Mouse (Mus musculus) gastrocnemius, adult 18-20 months (tissue): ENCODE results near the gene Map7. TPM values are rescaled to one million over a fixed set of nuclear protein-coding genes. Genes with fewer than 3 reads are reported as not detected.

Source experiments
- DNase-seq: peaks from one replicate; pipeline ENCODE4 v3.0.0; 2021; ENCODE audit warnings: low spot score
- long read RNA-seq, 2 experiments: library from polyadenylated mRNA; stranded (forward); transcript quantifications; one replicate each; pipeline ENCODE4 v2.0.0; 2021
- total RNA-seq, 2 experiments: library from RNA; stranded (reverse); gene quantifications; 2 replicates each; pipeline ENCODE4 v1.2.3; 2021

Gene Map7
- total RNA-seq = 1 to 10 TPM; 5.0 to 6.7 TPM
- long read RNA-seq, experiment 1, full-length matches to known transcripts = 5 of 9 reads
- long read RNA-seq, experiment 1, partial matches to known transcripts = 3 of 9 reads
- long read RNA-seq, experiment 1, other reads (novel, unspliced or antisense) = 1 of 9 reads
- long read RNA-seq, experiment 2, full-length matches to known transcripts = 7 of 9 reads
- long read RNA-seq, experiment 2, partial matches to known transcripts = 1 of 9 reads
- long read RNA-seq, experiment 2, other reads (novel, unspliced or antisense) = 1 of 9 reads

DNA sequence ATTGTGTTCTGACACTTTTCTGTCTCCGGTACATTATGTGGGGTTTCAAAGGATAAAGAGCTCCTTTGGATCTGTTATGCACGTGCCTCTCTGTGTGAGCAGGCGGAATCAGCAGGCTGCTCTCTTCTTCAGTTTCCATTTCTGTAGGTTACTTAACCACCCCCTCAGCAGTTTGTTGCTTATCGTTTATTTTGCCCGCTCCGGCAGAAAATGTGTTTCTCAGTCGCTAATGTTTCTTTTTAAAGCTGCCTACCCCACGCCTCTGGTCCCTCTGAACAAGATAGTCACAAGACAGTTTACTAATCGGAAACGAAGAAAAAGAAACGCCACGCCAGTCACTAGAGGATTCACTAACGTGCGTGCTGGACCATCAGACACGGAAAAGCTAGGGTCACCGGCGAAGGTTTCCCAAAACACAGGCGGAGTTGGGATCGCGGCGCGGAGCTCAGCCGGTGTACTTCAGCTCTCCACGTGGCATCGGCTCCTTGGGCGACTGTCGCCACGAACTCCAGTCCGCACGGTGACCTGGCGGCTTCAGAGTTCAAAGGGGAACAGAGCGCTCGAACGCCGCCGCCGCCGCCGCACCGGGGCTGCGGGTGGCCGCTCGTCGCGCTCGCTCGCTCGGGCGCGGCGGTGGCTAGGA is at the start of gene Map7:
Gene Map7 (plus strand): TSS at position 342 of the 643 bp plus-strand sequence.
- no peak for DNase-seq

DNA sequence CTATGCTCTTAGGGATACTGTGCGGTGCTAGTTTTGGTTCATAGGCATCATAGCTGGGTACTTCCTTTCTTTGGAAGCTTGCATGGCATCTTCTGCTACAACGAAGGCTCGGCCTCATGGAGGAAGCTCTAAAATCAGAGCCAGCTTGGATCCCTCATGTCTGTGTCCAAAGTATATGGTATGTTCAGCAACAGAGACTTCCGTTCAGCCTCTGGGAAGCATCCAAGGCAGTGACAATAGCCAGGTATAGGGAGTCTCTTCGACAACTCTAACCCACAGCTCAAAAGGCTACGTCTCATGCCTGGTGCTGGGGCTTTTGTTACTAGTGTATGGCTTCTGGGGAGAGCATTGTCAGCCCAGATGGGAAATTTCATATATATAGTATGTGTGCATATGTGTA is 46.8 kb upstream of the Map7 start:
- DNase-seq = no peak

- peak; percentile 85 for DNase-seq
Observed at GRCm38 (mm10) chr10:20104271-20104931, 43.9 kb upstream of the Map7 start.

- no peak for DNase-seq
Observed at GRCm38 (mm10) chr10:20105575-20105974, 42.7 kb upstream of the Map7 start.

DNA sequence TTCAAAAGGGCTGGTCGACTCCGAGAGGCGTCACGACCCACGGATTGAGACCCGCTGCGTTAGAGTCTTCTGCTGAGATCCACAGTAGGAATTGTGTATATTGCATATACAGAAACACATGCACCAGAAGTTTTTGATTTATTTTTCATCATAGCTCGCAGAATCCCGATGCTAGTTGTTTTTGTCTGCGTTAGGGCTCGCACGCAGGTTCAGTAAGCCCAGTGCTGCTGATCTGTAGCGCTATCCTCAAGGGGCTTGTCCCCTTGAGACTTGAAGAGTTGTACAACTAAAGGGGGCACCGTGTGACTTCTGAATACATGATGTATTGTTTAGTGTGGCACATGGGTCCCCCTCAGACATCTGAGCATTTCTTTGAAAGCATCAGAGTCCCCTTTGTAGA is 41.2 kb upstream of the Map7 start:
- no peak for DNase-seq

GRCm38 (mm10) chr10:20111508-20111907 is 36.8 kb upstream of the Map7 start:
- no peak for DNase-seq

DNA sequence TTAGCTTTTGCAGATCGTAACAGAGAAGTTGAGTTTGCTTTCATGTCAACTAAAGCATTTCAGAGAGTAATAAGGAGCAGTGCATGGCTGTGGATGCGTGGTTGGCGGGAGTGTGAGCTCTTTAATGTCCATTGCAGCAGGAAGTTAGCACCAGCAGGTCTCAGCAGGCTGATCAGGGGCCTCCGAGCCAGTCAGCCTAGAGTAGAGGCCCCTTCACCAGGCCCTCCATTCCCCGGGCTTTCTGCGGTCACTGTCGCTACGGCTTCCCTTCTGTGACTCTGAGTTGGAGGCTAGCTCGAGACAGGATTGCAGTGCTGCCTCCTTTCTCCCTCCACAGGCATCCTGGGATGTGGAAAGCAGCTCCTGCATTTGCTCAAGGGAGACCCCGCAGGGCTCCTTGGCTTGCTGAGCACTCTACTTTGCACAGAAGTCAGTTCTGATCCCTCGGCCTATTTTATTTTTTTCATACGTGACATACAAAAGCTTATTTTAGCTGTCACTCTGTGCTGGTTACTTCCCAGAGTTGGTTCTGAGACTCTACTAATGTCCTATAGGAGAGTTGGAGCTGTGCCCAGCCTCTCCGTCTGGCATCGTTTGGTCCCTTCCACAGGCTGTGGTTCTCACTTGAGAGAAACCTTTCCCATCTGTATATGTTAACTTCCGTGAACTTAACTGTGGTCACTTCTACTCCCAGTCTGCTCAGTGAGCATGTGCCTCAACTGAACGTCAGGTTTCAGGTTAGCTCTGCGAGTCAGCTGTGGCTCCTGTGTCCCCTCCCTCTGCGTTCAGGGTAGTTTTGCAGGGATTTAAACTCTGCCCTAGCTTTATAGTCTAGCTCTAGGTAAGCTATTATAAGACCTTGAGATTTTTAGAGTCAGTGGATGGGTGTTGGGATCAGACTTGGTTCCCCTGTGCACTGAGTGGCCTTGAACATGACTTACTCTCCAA is 36.0 kb upstream of the Map7 start:
- DNase-seq = no peak

DNA sequence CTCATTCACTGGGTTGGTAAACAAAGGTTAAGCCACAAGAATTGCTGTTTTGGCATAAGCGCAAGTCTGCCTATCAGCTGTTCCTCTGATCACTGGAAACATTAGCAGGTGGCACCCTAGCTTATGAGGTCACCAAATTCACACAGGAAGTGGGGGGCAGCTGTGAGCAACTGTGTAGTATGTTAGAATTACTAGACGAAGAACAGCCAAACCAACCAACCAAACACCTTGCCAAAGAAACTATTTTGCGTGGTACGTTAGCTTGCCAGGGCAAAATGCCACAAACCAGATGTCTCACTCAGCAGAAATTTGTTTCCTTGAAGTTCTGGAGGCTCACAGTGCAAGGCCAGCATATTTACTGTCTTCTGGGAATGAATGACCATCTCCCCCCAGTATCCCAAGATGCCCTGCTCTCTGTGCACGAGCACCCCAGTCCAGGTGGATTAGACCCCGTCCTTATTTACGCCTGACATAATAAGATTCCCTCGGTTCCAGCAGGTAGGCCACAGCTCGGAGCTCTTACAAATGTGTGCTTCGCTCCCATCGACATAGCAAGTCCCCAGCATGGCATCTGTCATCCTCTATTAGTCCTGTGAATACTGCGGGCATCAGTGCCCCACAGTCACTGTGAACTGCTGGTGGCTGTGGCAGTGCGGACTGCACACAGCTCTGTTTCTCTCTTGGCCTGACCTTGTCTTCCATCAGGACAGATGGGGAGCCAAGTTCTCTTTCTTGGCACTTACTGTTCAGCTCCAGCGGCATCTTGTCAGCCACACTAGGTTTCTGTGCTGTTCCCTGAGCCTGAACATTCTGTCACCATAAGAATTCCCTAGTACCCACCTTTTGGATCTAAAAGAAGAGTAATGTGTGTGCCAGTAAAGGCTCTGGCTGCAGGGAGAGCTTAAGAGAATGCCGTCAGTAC is 28.5 kb upstream of the Map7 start:
- DNase-seq = no peak

DNA sequence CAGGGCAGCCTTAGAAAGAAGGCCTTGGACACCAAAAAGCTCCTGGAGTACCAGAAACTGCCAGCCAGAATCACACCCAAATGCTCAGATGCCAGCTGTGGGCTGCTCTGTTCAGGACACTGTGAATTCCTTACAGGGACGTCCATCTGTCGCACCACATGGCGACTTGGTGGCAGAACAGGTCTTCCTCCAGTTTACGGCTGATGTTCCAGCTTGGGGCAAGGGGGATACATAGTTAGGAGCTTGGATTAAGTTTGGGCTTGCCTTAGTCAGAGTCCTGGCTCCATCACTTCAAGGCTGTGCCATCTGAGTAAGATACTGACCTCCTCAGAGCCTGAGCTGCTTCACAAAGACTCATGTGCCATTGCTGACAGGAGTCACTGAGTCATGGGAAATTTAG is 26.3 kb upstream of the Map7 start:
- DNase-seq = no peak

DNA sequence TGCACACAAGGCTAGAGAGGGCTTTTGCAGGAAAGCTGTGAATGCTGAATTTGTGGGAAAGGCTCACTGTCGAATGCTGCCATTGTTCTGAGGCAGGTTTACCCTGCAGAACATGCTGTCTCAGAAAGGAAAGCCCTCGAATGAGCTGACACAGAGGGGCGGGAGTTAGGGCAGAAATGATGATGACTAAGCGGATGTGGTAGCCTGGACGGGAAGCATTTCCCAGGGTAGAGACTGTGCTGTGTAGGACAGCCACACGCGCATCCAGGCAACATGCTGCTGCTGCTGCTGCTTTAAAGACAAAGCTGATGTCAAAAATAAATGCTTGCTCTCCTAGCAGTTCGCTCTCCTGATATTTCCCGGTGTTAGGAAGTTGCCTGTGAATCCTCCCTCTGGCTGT is 24.9 kb upstream of the Map7 start:
- peak; percentile 19 for DNase-seq

DNA sequence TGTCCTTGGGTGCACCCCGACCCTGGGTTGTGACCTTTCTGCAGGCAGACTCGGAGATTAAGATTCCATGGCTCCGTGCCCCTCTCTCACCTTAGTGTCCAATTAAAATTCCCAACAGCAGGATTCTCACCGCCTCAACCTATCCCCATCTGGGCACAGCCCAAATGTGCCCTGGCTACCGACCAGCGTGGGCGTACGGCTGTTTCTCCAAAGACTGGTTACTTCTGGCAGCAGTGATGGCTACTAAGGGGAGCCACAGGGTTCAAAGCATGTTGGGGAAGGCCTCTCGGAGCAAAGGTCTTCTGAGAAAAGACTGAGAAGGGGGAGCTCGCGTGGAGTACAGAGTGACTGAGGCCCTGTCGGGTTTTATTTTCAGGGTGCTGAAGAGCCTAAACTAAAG is 23.7 kb upstream of the Map7 start:
- no peak for DNase-seq

DNA sequence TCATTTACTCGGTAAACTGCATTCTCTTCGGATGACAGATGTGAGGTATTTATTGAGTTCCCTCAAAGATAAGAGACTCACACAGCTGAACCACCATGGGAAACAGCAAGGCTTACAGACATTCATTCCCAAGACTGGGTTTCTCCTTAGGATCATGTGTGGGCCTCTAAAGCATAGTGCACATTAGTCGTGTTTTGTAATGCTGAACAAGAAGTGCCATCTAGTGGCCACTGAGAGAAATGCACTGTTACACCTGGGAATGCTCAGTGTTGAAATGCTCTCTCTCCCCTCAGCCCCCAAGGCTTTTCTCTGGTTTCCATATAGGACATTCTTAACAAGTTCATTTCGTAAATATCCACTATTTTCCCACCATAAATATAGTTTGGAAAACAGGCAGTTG is 23.0 kb upstream of the Map7 start:
- peak; percentile 69 for DNase-seq

- no peak for DNase-seq
Observed at GRCm38 (mm10) chr10:20132933-20133652, 15.2 kb upstream of the Map7 start.

- no peak for DNase-seq
Observed at GRCm38 (mm10) chr10:20135350-20136058, 12.8 kb upstream of the Map7 start.

- no peak for DNase-seq
Observed at GRCm38 (mm10) chr10:20136505-20136904, 11.8 kb upstream of the Map7 start.

DNA sequence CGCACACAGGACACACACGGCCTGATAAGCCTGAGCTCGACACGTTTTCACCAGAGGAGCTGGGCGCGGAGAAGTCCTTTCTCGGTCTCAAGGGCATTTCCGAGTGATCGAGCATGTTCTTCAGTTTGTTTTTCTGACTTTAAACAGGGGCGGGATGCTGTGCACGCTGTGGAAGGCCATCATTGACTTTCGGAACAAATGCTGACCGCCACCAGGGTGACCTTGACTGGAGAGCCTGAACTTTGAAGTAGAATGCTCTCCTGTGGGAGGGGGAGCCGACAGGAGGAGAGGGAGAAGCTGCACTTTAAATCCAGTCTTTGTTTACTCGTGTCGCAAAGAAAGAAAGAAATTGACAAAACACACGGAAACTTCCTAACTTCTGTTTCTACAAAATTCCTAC is 6.9 kb upstream of the Map7 start:
- no peak for DNase-seq

GRCm38 (mm10) chr10:20148773-20149120 is 476 bp downstream of the Map7 start:
- peak; percentile 15 for DNase-seq

DNA sequence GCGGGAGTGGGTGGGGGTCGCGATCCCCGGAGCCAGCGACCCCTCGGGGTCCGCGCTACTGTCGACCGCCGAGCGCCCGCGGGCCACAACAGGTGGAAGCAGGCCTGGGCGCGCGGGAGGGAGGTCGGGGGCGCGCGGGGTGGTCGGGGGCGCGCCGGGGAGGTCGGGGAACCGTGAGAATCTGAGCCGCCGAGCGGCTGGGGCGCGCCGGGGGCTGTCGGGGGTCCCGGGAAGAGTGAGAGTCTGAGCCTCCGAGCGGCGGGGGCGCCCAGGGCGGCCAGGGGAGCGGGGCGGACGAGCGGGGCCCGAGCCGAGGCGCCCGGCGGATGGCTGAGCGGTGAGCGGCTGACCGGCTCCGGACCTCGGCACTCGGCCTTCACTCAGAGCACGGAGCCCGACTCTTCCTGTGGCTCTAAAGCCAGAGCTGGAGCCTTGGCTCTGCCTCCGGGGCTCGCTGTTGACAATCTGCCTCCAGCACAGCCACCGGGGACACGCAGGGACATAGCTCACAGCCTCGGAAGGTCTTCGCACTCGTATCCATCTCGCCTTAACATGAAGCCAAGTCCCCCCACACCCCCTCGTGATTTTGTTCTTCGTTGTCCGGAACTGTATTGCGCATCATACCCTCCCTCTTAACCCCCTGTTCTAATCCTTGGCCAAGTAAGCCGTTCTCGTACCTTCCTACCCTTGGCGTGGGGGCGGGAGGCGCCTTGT is 1.0 kb downstream of the Map7 start:
- peak; percentile 34 for DNase-seq
